8 mouse cellular contexts compared by ENCODE assay signal in genomic region chr4:109657021-109657850, GRCm38 (mm10). TPM values are rescaled to one million over a fixed set of nuclear protein-coding genes. Genes with fewer than 3 reads are reported as not detected.
DNase-seq lines count a peak whose midpoint lies in the region; ATAC-seq lines count a peak whose summit lies in the region.

No protein-coding gene starts in this region.

- no peak overlapping the region for H3K9ac ChIP-seq in intestine, embryonic 14.5 days (ENCODE audit: low read length)
- no peak overlapping the region; the same call in 1 of the 2 replicates for H3K9ac ChIP-seq in liver, embryonic 16.5 days (ENCODE audit: low read depth, low read length)
- H3K9ac ChIP-seq in neural tube, embryonic 14.5 days (replicated peaks; ENCODE audit: low read depth, low read length) = no peak overlapping the region; the same call in 1 of the 2 replicates

- 0 out of 2 replicates have a peak, but pooled peaks have one; percentile 62 for ATAC-seq in intestine, embryonic 14.5 days (replicated peaks; ENCODE audit: low FRiP score, low TSS enrichment, low read depth)
- peak; percentile 39; the same call in 1 of the 2 replicates for ATAC-seq in liver, embryonic 16.5 days (ENCODE audit: low read depth)
- peak; percentile 44; the same call in 1 of the 2 replicates for ATAC-seq in neural tube, embryonic 14.5 days (ENCODE audit: low read depth)

- no peaks in the 10 kb centered on the region for H3K36me3 ChIP-seq in intestine, embryonic 14.5 days (ENCODE audit: control insufficient read depth, insufficient read depth, low read length)
- H3K36me3 ChIP-seq in liver, embryonic 16.5 days (ENCODE audit: control insufficient read depth, insufficient read depth) = peaks cover 5% of the 10 kb centered on the region
- no peaks in the 10 kb centered on the region for H3K36me3 ChIP-seq in neural tube, embryonic 14.5 days (ENCODE audit: control insufficient read depth, insufficient read depth, low read length)

- H3K27ac ChIP-seq in intestine, embryonic 14.5 days (ENCODE audit: low read depth) = no peak overlapping the region
- no peak overlapping the region for H3K27ac ChIP-seq in liver, embryonic 16.5 days (ENCODE audit: low read length)
- H3K27ac ChIP-seq in neural tube, embryonic 14.5 days (ENCODE audit: low read depth, low read length) = no peak overlapping the region

- intact Hi-C loops in gastrocnemius, postnatal 14 days (cut with DNase I; ENCODE audit: low total_unique reads) = no loop called here

- H3K4me3 ChIP-seq in intestine, embryonic 14.5 days (ENCODE audit: low read depth, low read length) = peak overlapping the region; percentile 27
- H3K4me3 ChIP-seq in liver, embryonic 16.5 days (ENCODE audit: low read depth, low read length) = peak overlapping the region; percentile 48
- H3K4me3 ChIP-seq in neural tube, embryonic 14.5 days (ENCODE audit: low read depth, low read length) = peak overlapping the region; percentile 13; the same call in 1 of the 2 replicates

- peaks cover 87% of the 10 kb centered on the region for H3K27me3 ChIP-seq in intestine, embryonic 14.5 days (replicated peaks; ENCODE audit: control insufficient read depth, insufficient read depth, low read length)
- peaks cover 57% of the 10 kb centered on the region for H3K27me3 ChIP-seq in liver, embryonic 16.5 days (ENCODE audit: control insufficient read depth, insufficient read depth, low read depth, low read length)
- H3K27me3 ChIP-seq in neural tube, embryonic 14.5 days (ENCODE audit: control insufficient read depth, insufficient read depth, low read length) = peaks cover 58% of the 10 kb centered on the region

- peak overlapping the region; percentile 31 for H3K4me2 ChIP-seq in intestine, embryonic 14.5 days (ENCODE audit: low read length)
- H3K4me2 ChIP-seq in liver, embryonic 16.5 days (ENCODE audit: low read depth, low read length) = peak overlapping the region; percentile 72
- H3K4me2 ChIP-seq in neural tube, embryonic 14.5 days (ENCODE audit: low read depth, low read length) = peak overlapping the region; percentile 35

- H3K9me3 ChIP-seq in intestine, embryonic 14.5 days (ENCODE audit: control insufficient read depth, low read length) = no peaks in the 10 kb centered on the region
- no peaks in the 10 kb centered on the region for H3K9me3 ChIP-seq in liver, embryonic 16.5 days (replicated peaks; ENCODE audit: control insufficient read depth, low read length)
- H3K9me3 ChIP-seq in neural tube, embryonic 14.5 days (ENCODE audit: control insufficient read depth, low read length) = no peaks in the 10 kb centered on the region

- WGBS in intestine, embryonic 14.5 days = under 1% methylated on average over 48 of the region's 53 CpGs
- under 1% methylated on average over 53 of the region's 53 CpGs for WGBS in liver, embryonic 16.5 days (ENCODE audit: insufficient replicate concordance)
- under 1% methylated on average over 44 of the region's 53 CpGs for WGBS in neural tube, embryonic 14.5 days

- peaks cover 7% of the 10 kb centered on the region; the same call in 1 of the 2 replicates for H3K4me1 ChIP-seq in intestine, embryonic 14.5 days (replicated peaks; ENCODE audit: control insufficient read depth, insufficient read depth, low read length)
- H3K4me1 ChIP-seq in liver, embryonic 16.5 days (ENCODE audit: control insufficient read depth, low read depth, low read length) = peaks cover 2% of the 10 kb centered on the region; the same call in 1 of the 2 replicates
- peaks cover 7% of the 10 kb centered on the region for H3K4me1 ChIP-seq in neural tube, embryonic 14.5 days (ENCODE audit: control insufficient read depth, insufficient read depth, low read length)

- peak; percentile 33 to 51 for DNase-seq in thymus, adult 18-20 months
- no peak for DNase-seq in thymus, postnatal 0 days (ENCODE audit: low spot score)
- peak; percentile 64 to 75 for DNase-seq in cerebellum, postnatal 10 days
- peak; percentile 51 for DNase-seq in gastrocnemius, postnatal 14 days
- peak; percentile 78 for DNase-seq in intestine, embryonic 14.5 days (ENCODE audit: low spot score)
- peak; percentile 51 for DNase-seq in thymus, postnatal 4 days

RNA-seq across cellular contexts. Expression of gene Cdkn2c, which starts 9.8 kb away (rescaled TPM):
- polyA plus RNA-seq in thymus, postnatal 0 days (2015; fragmentation: Nextera tagmentation; extraction: Ambion mirVana) = 20.8 and 27.1 TPM in 2 replicates
- 10 to 100 TPM; 12.2 to 12.4 TPM for total RNA-seq in gastrocnemius, postnatal 14 days (2021)
- 5.7 and 6.2 TPM in 2 replicates for polyA plus RNA-seq in intestine, embryonic 14.5 days (2014; fragmentation: Nextera tagmentation; extraction: Ambion mirVana)
- polyA plus RNA-seq in liver, embryonic 16.5 days (2015; fragmentation: Nextera tagmentation; extraction: Ambion mirVana) = 11.3 and 11.5 TPM in 2 replicates
- polyA plus RNA-seq in neural tube, embryonic 14.5 days (2014; fragmentation: Nextera tagmentation; extraction: Ambion mirVana) = 1.0 and 1.6 TPM in 2 replicates

RNA-seq across cellular contexts. Expression of gene Faf1, which starts 19.2 kb away (rescaled TPM):
- polyA plus RNA-seq in thymus, postnatal 0 days (2015; fragmentation: Nextera tagmentation; extraction: Ambion mirVana) = 25.4 and 28.2 TPM in 2 replicates
- total RNA-seq in gastrocnemius, postnatal 14 days (2021) = 10 to 100 TPM; 23.1 to 23.6 TPM
- polyA plus RNA-seq in intestine, embryonic 14.5 days (2014; fragmentation: Nextera tagmentation; extraction: Ambion mirVana) = 30.4 and 32.6 TPM in 2 replicates
- 11.1 and 11.3 TPM in 2 replicates for polyA plus RNA-seq in liver, embryonic 16.5 days (2015; fragmentation: Nextera tagmentation; extraction: Ambion mirVana)
- 42.2 and 47.8 TPM in 2 replicates for polyA plus RNA-seq in neural tube, embryonic 14.5 days (2014; fragmentation: Nextera tagmentation; extraction: Ambion mirVana)
